Mouse (Mus musculus) intestine, embryonic 14.5 days (tissue): ENCODE measurements around the gene 1700020N01Rik. TPM values are rescaled to one million over a fixed set of nuclear protein-coding genes. Genes with fewer than 3 reads are reported as not detected.

Experiments used
- ATAC-seq: fragments of 200-750 bp; cut with Nextera tagmentation; replicated peaks from 2 replicates; pipeline ENCODE4 v1.8.0; 2017; ENCODE audit warnings: low read depth, moderate number of reproducible peaks, moderate TSS enrichment, moderate library complexity; ENCODE audit not compliant: low FRiP score, low TSS enrichment
- DNase-seq: peaks from one replicate; pipeline ENCODE4 v3.0.0-alpha.2; 2018; ENCODE audit warnings: low spot score
- H3K27ac ChIP-seq: fragments of 300-500 bp; sonication (generic); 2 replicates; pipeline ENCODE4 v1.5.1; 2014; ENCODE audit warnings: low read depth, mild to moderate bottlenecking, control low read depth
- H3K27me3 ChIP-seq: fragments of 300-500 bp; sonication (generic); replicated peaks from 2 replicates; pipeline ENCODE4 v1.6.1; 2014; ENCODE audit warnings: low read length, control low read depth; ENCODE audit not compliant: control insufficient read depth, insufficient read depth
- H3K36me3 ChIP-seq: fragments of 300-500 bp; sonication (generic); 2 replicates; pipeline ENCODE4 v1.6.1; 2014; ENCODE audit warnings: low read length, control low read depth; ENCODE audit not compliant: control insufficient read depth, insufficient read depth
- H3K4me1 ChIP-seq: fragments of 300-500 bp; sonication (generic); replicated peaks from 2 replicates; pipeline ENCODE4 v1.6.1; 2014; ENCODE audit warnings: low read length, control low read depth, mixed read lengths; ENCODE audit not compliant: control insufficient read depth, insufficient read depth
- H3K4me2 ChIP-seq: fragments of 300-500 bp; sonication (generic); 2 replicates; pipeline ENCODE4 v1.6.1; 2014; ENCODE audit warnings: low read length
- H3K4me3 ChIP-seq: fragments of 300-500 bp; sonication (generic); 2 replicates; pipeline ENCODE4 v1.5.1; 2014; ENCODE audit warnings: low read depth, low read length, control low read depth, mixed read lengths
- H3K9ac ChIP-seq: fragments of 300-500 bp; sonication (generic); 2 replicates; pipeline ENCODE4 v1.6.1; 2014; ENCODE audit warnings: mild to moderate bottlenecking, low read length
- H3K9me3 ChIP-seq: fragments of 300-500 bp; sonication (generic); 2 replicates; pipeline ENCODE4 v1.6.1; 2016; ENCODE audit warnings: low read length, control low read depth; ENCODE audit not compliant: control insufficient read depth
- WGBS: fragments of 180-500 bp; shearing (Covaris S2); extraction: QIAGEN DNeasy Blood & Tissue Kit; methylation state at CpG from one replicate; pipeline ENCODE4 v1.1.7; 2014; 5-methylcytosine and 5-hydroxymethylcytosine counted together
- polyA plus RNA-seq: library from polyadenylated mRNA; unstranded; fragments of >200 nt; fragmentation: Nextera tagmentation; extraction: Ambion mirVana; gene quantifications from 2 replicates; pipeline ENCODE4 v1.2.1, GENCODE M21; 2014

The 1700020N01Rik gene
- not detected in 2 replicates for polyA plus RNA-seq

DNA sequence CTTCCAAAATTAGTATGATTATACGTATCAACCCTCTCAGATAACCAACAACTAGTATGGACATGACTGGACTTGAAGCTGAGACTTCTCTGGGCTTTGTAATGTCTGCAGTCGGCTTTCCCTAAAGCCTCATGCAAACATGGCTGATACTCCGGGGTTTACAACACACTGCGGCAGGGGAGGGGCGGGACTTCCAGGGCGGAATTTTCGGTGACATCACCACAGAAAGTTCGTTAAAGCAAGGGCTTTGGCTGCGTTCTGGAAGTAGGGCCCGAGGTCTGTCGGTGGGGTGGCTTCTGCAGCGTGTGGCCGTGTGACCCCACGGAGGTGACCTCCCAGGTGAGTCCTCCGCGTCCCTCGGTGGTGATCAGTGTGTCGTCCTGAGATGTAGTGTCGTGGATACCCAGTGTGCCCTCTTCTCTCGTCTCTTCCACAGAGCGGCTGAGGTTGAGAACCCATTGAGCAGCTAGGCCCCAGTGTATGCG is at the start of gene 1700020N01Rik:
TSS of gene 1700020N01Rik (plus strand) at position 250 of the 485 bp plus-strand sequence.
- no peaks in the 10 kb centered on the region for H3K27me3 ChIP-seq
- WGBS: 94% methylated on average over 22 of the region's 22 CpGs
- no peaks in the 10 kb centered on the region for H3K9me3 ChIP-seq
- H3K4me1 ChIP-seq: no peaks in the 10 kb centered on the region
- DNase-seq (no peak), ATAC-seq (no peak)
- no peak within 1 kb of the TSS for H3K4me3 ChIP-seq
- H3K9ac ChIP-seq: no peak within 1 kb of the TSS
- no peak within 1 kb of the TSS for H3K27ac ChIP-seq
- no peak within 1 kb of the TSS for H3K4me2 ChIP-seq
- no peaks in the 10 kb centered on the region for H3K36me3 ChIP-seq

DNA sequence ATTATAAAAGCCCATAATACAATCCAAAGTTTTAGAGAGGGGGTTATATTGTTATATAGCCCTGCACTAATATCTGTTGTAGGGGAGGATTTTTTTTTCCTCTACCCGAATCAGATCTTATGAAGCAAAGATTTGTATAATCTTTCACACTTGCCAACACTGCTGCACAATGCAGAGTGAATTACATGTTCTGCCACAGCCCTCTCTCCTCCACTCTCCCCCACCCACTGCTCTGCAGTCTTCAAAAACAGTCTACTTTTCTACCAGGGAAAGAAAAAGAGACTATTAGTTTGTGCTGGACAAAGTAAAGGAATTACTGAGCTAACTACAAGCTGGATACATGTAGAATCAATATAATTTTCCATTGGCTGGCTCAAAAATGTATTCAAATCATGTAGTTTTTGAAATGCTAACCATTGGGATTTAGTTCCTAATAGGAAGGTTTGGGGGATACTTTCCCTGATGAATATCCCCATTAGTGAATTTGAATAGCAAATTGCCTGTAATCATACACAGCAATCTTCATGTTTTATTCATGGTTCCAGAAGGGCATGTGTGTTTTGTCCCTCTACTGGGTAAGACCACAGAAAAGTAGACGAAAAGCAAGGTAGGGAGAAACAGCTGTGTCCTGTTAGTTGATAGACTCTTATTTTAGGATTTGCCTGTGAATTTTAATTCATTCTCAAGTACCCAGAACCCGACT is 49.2 kb upstream of the 1700020N01Rik start:
- Histone ChIP-seq H3K27ac (no peak overlapping the region), H3K9me3 (no peaks in the 10 kb centered on the region), H3K4me1 (no peaks in the 10 kb centered on the region), H3K4me3 (no peak overlapping the region), H3K4me2 (no peak overlapping the region), H3K27me3 (no peaks in the 10 kb centered on the region), H3K36me3 (no peaks in the 10 kb centered on the region), H3K9ac (no peak overlapping the region)
- DNase-seq: no peak
- WGBS: 63% methylated on average over 3 of the region's 3 CpGs
- no peak for ATAC-seq

GRCm38 (mm10) chr10:21544721-21545120 is 48.2 kb upstream of the 1700020N01Rik start:
- H3K27me3 ChIP-seq: no peaks in the 10 kb centered on the region
- H3K4me3 ChIP-seq: no peak overlapping the region
- 87% methylated on average over 4 of the region's 4 CpGs for WGBS
- no peak overlapping the region for H3K4me2 ChIP-seq
- ATAC-seq: no peak
- no peak overlapping the region for H3K27ac ChIP-seq
- no peak for DNase-seq
- H3K9ac ChIP-seq: no peak overlapping the region
- no peaks in the 10 kb centered on the region for H3K4me1 ChIP-seq
- no peaks in the 10 kb centered on the region for H3K36me3 ChIP-seq
- no peaks in the 10 kb centered on the region for H3K9me3 ChIP-seq

GRCm38 (mm10) chr10:21545446-21545845 is 47.5 kb upstream of the 1700020N01Rik start:
- Histone ChIP-seq H3K4me2 (no peak overlapping the region), H3K27ac (no peak overlapping the region), H3K27me3 (no peaks in the 10 kb centered on the region), H3K9ac (no peak overlapping the region), H3K9me3 (no peaks in the 10 kb centered on the region), H3K4me1 (no peaks in the 10 kb centered on the region), H3K36me3 (no peaks in the 10 kb centered on the region), H3K4me3 (no peak overlapping the region)
- no peak for DNase-seq
- ATAC-seq: no peak
- 41% methylated on average over 6 of the region's 6 CpGs for WGBS

- no peak for ATAC-seq
- no peak overlapping the region for H3K4me3 ChIP-seq
These were observed 44.0 kb upstream of the 1700020N01Rik start for GRCm38 (mm10) chr10:21548871-21549505.

GRCm38 (mm10) chr10:21552967-21553682 is 39.8 kb upstream of the 1700020N01Rik start:
- WGBS: 88% methylated on average over 8 of the region's 8 CpGs
- Histone ChIP-seq H3K9me3 (no peaks in the 10 kb centered on the region), H3K4me2 (no peak overlapping the region), H3K4me1 (no peaks in the 10 kb centered on the region; the same call in 1 of the 2 replicates), H3K36me3 (no peaks in the 10 kb centered on the region), H3K27me3 (no peaks in the 10 kb centered on the region), H3K27ac (no peak overlapping the region), H3K4me3 (no peak overlapping the region), H3K9ac (no peak overlapping the region)
- DNase-seq (no peak), ATAC-seq (no peak)

More at GRCm38 (mm10) chr10:21548871-21549505, 44.0 kb upstream of the 1700020N01Rik start:
- no peaks in the 10 kb centered on the region for H3K9me3 ChIP-seq
- no peaks in the 10 kb centered on the region for H3K27me3 ChIP-seq
- no peak for DNase-seq
- H3K4me1 ChIP-seq: no peaks in the 10 kb centered on the region; the same call in 1 of the 2 replicates
- no peak overlapping the region for H3K4me2 ChIP-seq
- no peak overlapping the region for H3K27ac ChIP-seq
- no peak overlapping the region for H3K9ac ChIP-seq
- H3K36me3 ChIP-seq: no peaks in the 10 kb centered on the region
- WGBS: 71% methylated on average over 9 of the region's 9 CpGs

- Histone ChIP-seq H3K9me3 (no peaks in the 10 kb centered on the region), H3K4me1 (no peaks in the 10 kb centered on the region; the same call in 1 of the 2 replicates), H3K27me3 (no peaks in the 10 kb centered on the region), H3K9ac (no peak overlapping the region), H3K27ac (no peak overlapping the region), H3K36me3 (no peaks in the 10 kb centered on the region), H3K4me2 (no peak overlapping the region), H3K4me3 (no peak overlapping the region)
- ATAC-seq (no peak), DNase-seq (no peak)
- 89% methylated on average over 4 of the region's 4 CpGs for WGBS
These were observed 39.3 kb upstream of the 1700020N01Rik start for GRCm38 (mm10) chr10:21553683-21554035.

DNA sequence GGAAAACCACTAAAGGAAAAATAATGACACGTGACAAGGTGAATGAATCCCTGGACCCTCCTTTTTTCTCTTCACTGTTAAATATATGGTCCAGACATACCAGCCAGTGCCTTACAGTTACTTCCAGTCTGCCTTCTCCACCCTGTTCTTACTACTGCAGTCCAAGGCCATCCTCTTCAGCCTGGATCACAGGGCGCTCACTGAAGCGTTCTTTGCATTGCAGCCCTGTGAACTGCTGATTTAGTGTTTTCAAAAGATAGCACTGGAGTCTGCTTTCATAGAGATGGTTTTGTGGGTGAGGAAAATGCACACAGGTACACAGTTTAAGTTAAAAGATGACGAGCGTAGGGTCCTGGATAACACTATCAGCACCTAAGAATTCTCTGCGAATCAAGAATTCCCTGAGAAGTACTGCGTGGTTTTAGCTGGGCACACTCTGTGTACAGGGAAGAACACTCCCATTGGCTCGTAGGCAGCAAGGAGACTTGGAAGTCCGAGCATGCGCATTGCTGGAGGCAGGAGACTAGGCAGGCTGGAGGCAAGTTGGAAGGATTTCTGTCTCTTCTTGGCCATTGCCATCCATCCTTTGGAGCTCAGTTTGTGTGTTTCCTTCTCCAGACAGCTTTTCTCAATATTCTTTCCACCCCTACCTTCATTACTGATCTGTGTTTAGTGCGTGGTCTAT is 37.9 kb upstream of the 1700020N01Rik start:
- no peaks in the 10 kb centered on the region for H3K27me3 ChIP-seq
- DNase-seq (no peak), ATAC-seq (no peak)
- H3K4me3 ChIP-seq: no peak overlapping the region
- H3K36me3 ChIP-seq: no peaks in the 10 kb centered on the region
- no peaks in the 10 kb centered on the region; the same call in 1 of the 2 replicates for H3K4me1 ChIP-seq
- WGBS: 85% methylated on average over 11 of the region's 11 CpGs
- no peaks in the 10 kb centered on the region for H3K9me3 ChIP-seq
- no peak overlapping the region for H3K4me2 ChIP-seq
- H3K9ac ChIP-seq: no peak overlapping the region
- no peak overlapping the region for H3K27ac ChIP-seq
